Comparison of ENCODE assay signal across 8 mouse cellular contexts in the genomic region with DNA sequence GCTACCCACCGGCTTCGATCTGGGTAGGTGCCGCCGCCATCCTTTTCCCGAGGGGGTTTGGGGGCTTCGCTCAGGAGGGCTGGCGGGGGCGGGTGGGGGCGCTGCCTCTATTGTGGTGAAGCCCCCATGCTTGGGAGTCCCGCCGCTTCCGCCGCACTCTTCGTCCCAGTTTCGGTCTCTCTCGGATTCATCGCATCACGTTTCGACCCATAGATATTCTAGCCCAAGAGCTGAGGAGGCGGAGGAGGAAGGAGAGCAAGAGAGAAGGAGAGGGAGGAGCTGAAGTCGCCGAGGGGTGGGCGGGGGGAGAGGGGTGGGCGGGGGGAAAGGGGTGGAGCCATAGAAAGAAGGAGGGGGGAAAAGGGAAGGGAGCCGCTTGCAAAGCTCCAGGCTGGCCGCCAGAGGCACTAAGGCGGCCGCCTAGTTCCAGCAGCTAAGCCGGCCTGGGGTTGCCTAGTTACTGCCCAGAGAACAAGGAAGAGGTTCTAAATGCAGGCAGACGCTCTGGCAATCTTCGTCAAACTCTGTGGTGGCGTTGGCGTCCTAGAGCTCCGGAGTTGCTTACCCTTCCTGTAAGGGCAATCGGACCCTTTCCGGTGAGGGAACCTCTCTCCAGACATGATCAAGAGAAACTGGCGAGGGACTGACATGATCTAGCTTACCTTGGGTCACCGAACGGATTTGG. TPM values are rescaled to one million over a fixed set of nuclear protein-coding genes. Genes with fewer than 3 reads are reported as not detected.
DNase-seq lines count a peak whose midpoint lies in the region; ATAC-seq and TF ChIP-seq lines count a peak whose summit lies in the region.

A gene (minus strand): TSS at position 283 of the 685 bp plus-strand sequence.

- peak within 1 kb of the TSS; percentile 42 for H3K4me2 ChIP-seq in forebrain, embryonic 15.5 days (replicated peaks)
- H3K4me2 ChIP-seq in lung, embryonic 14.5 days, result peak within 1 kb of the TSS; percentile 58

- no peaks in the 10 kb centered on the region for H3K9me3 ChIP-seq in ES-E14 (ENCODE audit: control insufficient read depth, insufficient read depth, low read depth, low read length)
- no peaks in the 10 kb centered on the region for H3K9me3 ChIP-seq in forebrain, embryonic 15.5 days
- no peaks in the 10 kb centered on the region for H3K9me3 ChIP-seq in lung, embryonic 14.5 days (ENCODE audit: low read depth, low read length)

- no peak for TF ChIP-seq POLR2A in olfactory bulb, adult 2 months (IDR thresholded peaks at IDR 0.05; ENCODE audit: insufficient read depth, low read depth, low read length)
- TF ChIP-seq POLR2A in thymus, adult 2 months (IDR thresholded peaks at IDR 0.05; ENCODE audit: control insufficient read depth, extremely low read depth, insufficient read depth, low read length, poor library complexity), result 0 out of 2 replicates have a peak, but pooled peaks have one; percentile 14

- no peaks in the 10 kb centered on the region for H3K36me3 ChIP-seq in ES-E14 (ENCODE audit: control insufficient read depth, insufficient read depth, low read length, poor library complexity, severe bottlenecking)
- no peaks in the 10 kb centered on the region for H3K36me3 ChIP-seq in forebrain, embryonic 15.5 days
- H3K36me3 ChIP-seq in lung, embryonic 14.5 days (ENCODE audit: insufficient read depth), result no peaks in the 10 kb centered on the region
- H3K36me3 ChIP-seq in thymus, adult 2 months (ENCODE audit: control insufficient read depth, insufficient read depth, low read length), result no peaks in the 10 kb centered on the region

- peak within 1 kb of the TSS; percentile 77 for H3K9ac ChIP-seq in ES-E14 (ENCODE audit: insufficient read depth, low read depth, low read length, poor library complexity, severe bottlenecking)
- peak within 1 kb of the TSS; percentile 59 for H3K9ac ChIP-seq in forebrain, embryonic 15.5 days (replicated peaks)
- H3K9ac ChIP-seq in lung, embryonic 14.5 days, result peak within 1 kb of the TSS; percentile 58

- H3K27ac ChIP-seq in ES-E14 (ENCODE audit: insufficient read depth, low read depth, low read length, poor library complexity, severe bottlenecking), result no peak within 1 kb of the TSS; the same call in 1 of the 2 replicates
- H3K27ac ChIP-seq in forebrain, embryonic 15.5 days (replicated peaks), result peak within 1 kb of the TSS; percentile 87
- peak within 1 kb of the TSS; percentile 85 for H3K27ac ChIP-seq in layer of hippocampus, adult 2 months
- peak within 1 kb of the TSS; percentile 85 for H3K27ac ChIP-seq in lung, embryonic 14.5 days (ENCODE audit: low read depth)
- H3K27ac ChIP-seq in olfactory bulb, adult 2 months (ENCODE audit: insufficient read depth, low read depth, low read length), result peak within 1 kb of the TSS; percentile 62; the same call in 1 of the 2 replicates
- H3K27ac ChIP-seq in thymus, adult 2 months (ENCODE audit: control insufficient read depth, insufficient read depth, low read length), result peak within 1 kb of the TSS; percentile 100

- H3K4me3 ChIP-seq in ES-E14 (ENCODE audit: insufficient read depth in 1 of 2, low read depth in 1 of 2, low read length in 2 of 2, poor library complexity in 1 of 2, severe bottlenecking in 1 of 2), result peak within 1 kb of the TSS; percentile 76 to 87
- peak within 1 kb of the TSS; percentile 54 for H3K4me3 ChIP-seq in forebrain, embryonic 15.5 days
- H3K4me3 ChIP-seq in layer of hippocampus, adult 2 months, result peak within 1 kb of the TSS; percentile 64
- H3K4me3 ChIP-seq in lung, embryonic 14.5 days (ENCODE audit: low read depth, low read length), result peak within 1 kb of the TSS; percentile 54
- H3K4me3 ChIP-seq in olfactory bulb, adult 2 months (ENCODE audit: insufficient read depth, low read depth, low read length), result peak within 1 kb of the TSS; percentile 91
- peak within 1 kb of the TSS; percentile 100 for H3K4me3 ChIP-seq in thymus, adult 2 months (ENCODE audit: control insufficient read depth, insufficient read depth, low read length)

- H3K4me1 ChIP-seq in ES-E14 (ENCODE audit: control insufficient read depth in 2 of 2, insufficient read depth in 2 of 2, low read length in 2 of 2, poor library complexity in 1 of 2), result no peaks in the 10 kb centered on the region
- no peaks in the 10 kb centered on the region for H3K4me1 ChIP-seq in forebrain, embryonic 15.5 days
- H3K4me1 ChIP-seq in lung, embryonic 14.5 days (ENCODE audit: insufficient read depth), result no peaks in the 10 kb centered on the region
- no peaks in the 10 kb centered on the region for H3K4me1 ChIP-seq in olfactory bulb, adult 2 months (ENCODE audit: control insufficient read depth, insufficient read depth, low read length)
- H3K4me1 ChIP-seq in thymus, adult 2 months (replicated peaks; ENCODE audit: control insufficient read depth, insufficient read depth, low read length), result 0 out of 2 replicates have a peak, but pooled peaks cover 2% of the 10 kb centered on the region

- intact Hi-C loops in heart, postnatal 36 days (cut with DNase I), result loop anchor here (2.0 kb wide), 1 partner anchor 179 kb away; a partner anchor contains a TSS

- H3K27me3 ChIP-seq in forebrain, embryonic 15.5 days, result no peaks in the 10 kb centered on the region
- H3K27me3 ChIP-seq in lung, embryonic 14.5 days (ENCODE audit: insufficient read depth, low read length), result no peaks in the 10 kb centered on the region
- H3K27me3 ChIP-seq in thymus, adult 2 months (ENCODE audit: control insufficient read depth, insufficient read depth, low read length), result no peaks in the 10 kb centered on the region

- TF ChIP-seq CTCF in layer of hippocampus, adult 2 months (conservative IDR thresholded peaks at IDR 0.05), result peak; percentile 72
- TF ChIP-seq CTCF in lung, embryonic 14.5 days (IDR thresholded peaks at IDR 0.05; ENCODE audit: low read depth), result peak; percentile 48
- peak; percentile 19; the same call in 1 of the 2 replicates for TF ChIP-seq CTCF in olfactory bulb, adult 2 months (IDR thresholded peaks at IDR 0.05; ENCODE audit: insufficient read depth, low read depth, low read length)
- TF ChIP-seq CTCF in thymus, adult 2 months (IDR thresholded peaks at IDR 0.05; ENCODE audit: borderline replicate concordance, control insufficient read depth, extremely low read depth, insufficient read depth, low read length, poor library complexity), result 0 out of 2 replicates have a peak, but pooled peaks have one; percentile 34

- in situ Hi-C loops in ES-E14 (cut with MboI; ENCODE audit: low sequenced_read_pairs in 2 of 2, unreplicated experiment in 2 of 2), result no loop called here

- DNase-seq in ES-E14 (ENCODE audit: low read depth, low spot score), result peak; percentile 49
- DNase-seq in cerebellum, adult 11-12 months, result peak; percentile 90
- DNase-seq in heart, postnatal 36 days, result peak; percentile 72 to 73
- DNase-seq in layer of hippocampus, adult 2 months (ENCODE audit: low spot score in 2 of 2), result peak; percentile 73 to 88
- peak; percentile 89 for DNase-seq in lung, embryonic 14.5 days
- peak; percentile 78 for DNase-seq in thymus, adult 2 months

- peak; percentile 95 for ATAC-seq in forebrain, embryonic 15.5 days (replicated peaks)
- ATAC-seq in lung, embryonic 14.5 days (ENCODE audit: insufficient read depth), result peak; percentile 97

- 15% methylated on average over 33 of the region's 39 CpGs for WGBS in forebrain, embryonic 15.5 days
- WGBS in lung, embryonic 14.5 days, result 17% methylated on average over 28 of the region's 39 CpGs
- 17% methylated on average over 35 of the region's 39 CpGs for WGBS in olfactory bulb, adult 2 months
- under 1% methylated on average over 34 of the region's 39 CpGs for WGBS in thymus, adult 2 months

TF ChIP-seq in ES-E14, 5 proteins besides CTCF, POLR2A, EP300 and RAD21:
- no peak for TF ChIP-seq ZC3H11A (IDR thresholded peaks at IDR 0.05; ENCODE audit: borderline replicate concordance, low read depth, low read length)
- no peak for TF ChIP-seq CHD2 (IDR thresholded peaks at IDR 0.05; ENCODE audit: low read depth, low read length)
- no peak for TF ChIP-seq HCFC1 (IDR thresholded peaks at IDR 0.05; ENCODE audit: borderline replicate concordance, insufficient read depth, low read length)
- no peak for TF ChIP-seq ZNF384 (IDR thresholded peaks at IDR 0.05; ENCODE audit: low read depth, low read length)
- TF ChIP-seq MAFK (IDR thresholded peaks at IDR 0.05; ENCODE audit: insufficient read depth, low read depth, low read length), result no peak
TF ChIP-seq in ES-E14: peak in this region for 0.

RNA-seq across cellular contexts. Expression of the gene that starts here (rescaled TPM):
- 10.6 and 11.7 TPM in 2 replicates for total RNA-seq in ES-E14 (2012; rRNA removed)
- polyA plus RNA-seq in forebrain, embryonic 15.5 days (2015; fragmentation: Nextera tagmentation; extraction: Ambion mirVana), result 4.2 and 5.1 TPM in 2 replicates
- total RNA-seq in heart, postnatal 36 days (2021), result 1 to 10 TPM; 5.3 to 5.4 TPM
- 10 to 100 TPM; 14.4 to 14.9 TPM for total RNA-seq in layer of hippocampus, adult 2 months (2021)
- 5.2 and 5.5 TPM in 2 replicates for polyA plus RNA-seq in lung, embryonic 14.5 days (2014; fragmentation: Nextera tagmentation; extraction: Ambion mirVana)
- polyA plus RNA-seq in olfactory bulb, adult 2 months (2012; ENCODE audit: insufficient read depth, insufficient read length, low replicate concordance, missing spikeins), result not detected in 2 replicates
- polyA plus RNA-seq in thymus, adult 2 months (2012; rRNA removed), result 3.0 and 3.3 TPM in 2 replicates

Comparison
In these comparisons a context has a peak if more than half of its experiments do, and no peak if none do; other contexts are left out.
1. CTCF ChIP-seq: peak in every context shown above with its lines; median percentile 72 in layer of hippocampus, adult 2 months; 48 in lung, embryonic 14.5 days; 34 in thymus, adult 2 months; 19 in olfactory bulb, adult 2 months.